Mouse (Mus musculus): Measurements from ENCODE around the gene Ttll10. TPM values are rescaled to one million over a fixed set of nuclear protein-coding genes. Genes with fewer than 3 reads are reported as not detected.

Ttll10 gene
- polyA plus RNA-seq, 1 experiment, result 641 TPM

GRCm38 (mm10) chr4:155991211-155991907 is 67.9 kb downstream of the Ttll10 start:
- Histone ChIP-seq H3K36me3 (ENCODE audit: control insufficient read depth, insufficient read depth, low read length) (no peaks in the 10 kb centered on the region), H3K4me1 (ENCODE audit: control insufficient read depth, insufficient read depth, low read length) (peaks cover 10% of the 10 kb centered on the region), H3K4me3 (ENCODE audit: control insufficient read depth, low read depth, low read length) (peak overlapping the region; percentile 92), H3K27me3 (ENCODE audit: control insufficient read depth, insufficient read depth, low read length) (no peaks in the 10 kb centered on the region), H3K27ac (ENCODE audit: control insufficient read depth, insufficient read depth, low read depth, low read length) (peak overlapping the region; percentile 88; the same call in 1 of the 2 replicates)
- TF ChIP-seq POLR2A (IDR thresholded peaks at IDR 0.05; ENCODE audit: control insufficient read depth, low read depth, low read length) (no peak), CTCF (IDR thresholded peaks at IDR 0.05; ENCODE audit: control insufficient read depth, insufficient read depth, insufficient replicate concordance, low read depth, low read length) (no peak)

Other genes starting within 250 kb of the Ttll10 start
- 35.4 and 38.4 TPM in 2 replicates for gene Ccnl2, start 246.9 kb downstream of the Ttll10 start, polyA plus RNA-seq (2012; rRNA removed)
- 108 and 116 TPM in 2 replicates for gene Aurkaip1, start 228.1 kb downstream of the Ttll10 start, polyA plus RNA-seq (2012; rRNA removed)
- 114 and 149 TPM in 2 replicates for gene Mxra8, start 219.7 kb downstream of the Ttll10 start, polyA plus RNA-seq (2012; rRNA removed)
- 132 and 135 TPM in 2 replicates for gene Dvl1, start 212.0 kb downstream of the Ttll10 start, polyA plus RNA-seq (2012; rRNA removed)
- gene Tas1r3, start 196.1 kb downstream of the Ttll10 start, polyA plus RNA-seq (2012; rRNA removed), result 1.9 and 2.3 TPM in 2 replicates
- 223 and 230 TPM in 2 replicates for gene Cptp, start 190.0 kb downstream of the Ttll10 start, polyA plus RNA-seq (2012; rRNA removed)
- 19.9 and 21.7 TPM in 2 replicates for gene Ints11, start 189.9 kb downstream of the Ttll10 start, polyA plus RNA-seq (2012; rRNA removed)
- gene Pusl1, start 167.6 kb downstream of the Ttll10 start, polyA plus RNA-seq (2012; rRNA removed), result 20.3 and 23.5 TPM in 2 replicates
- gene Acap3, start 167.6 kb downstream of the Ttll10 start, polyA plus RNA-seq (2012; rRNA removed), result 9.0 and 11.3 TPM in 2 replicates
- gene Ube2j2, start 115.6 kb downstream of the Ttll10 start, polyA plus RNA-seq (2012; rRNA removed), result 80.7 and 95.4 TPM in 2 replicates
- gene C1qtnf12, start 97.1 kb downstream of the Ttll10 start, polyA plus RNA-seq (2012; rRNA removed), result 30.7 and 31.6 TPM in 2 replicates
- 2.4 and 2.5 TPM in 2 replicates for gene B3galt6, start 66.8 kb downstream of the Ttll10 start, polyA plus RNA-seq (2012; rRNA removed)
- gene Sdf4, start 66.5 kb downstream of the Ttll10 start, polyA plus RNA-seq (2012; rRNA removed), result 47.6 and 50.5 TPM in 2 replicates
- 2.8 and 3.4 TPM in 2 replicates for gene Tnfrsf4, start 45.6 kb downstream of the Ttll10 start, polyA plus RNA-seq (2012; rRNA removed)
- not detected in 2 replicates for gene Tnfrsf18, start 33.2 kb downstream of the Ttll10 start, polyA plus RNA-seq (2012; rRNA removed)
- gene 9430015G10Rik, start 50.6 kb upstream of the Ttll10 start, polyA plus RNA-seq (2012; rRNA removed), result 104 and 121 TPM in 2 replicates
- gene Rnf223, start 71.1 kb upstream of the Ttll10 start, polyA plus RNA-seq (2012; rRNA removed), result 0.72 and 0.85 TPM in 2 replicates
- gene Agrn, start 138.1 kb upstream of the Ttll10 start, polyA plus RNA-seq (2012; rRNA removed), result 8.8 and 9.4 TPM in 2 replicates
- 0.35 and 0.95 TPM in 2 replicates for gene Isg15, start 141.4 kb upstream of the Ttll10 start, polyA plus RNA-seq (2012; rRNA removed)
- gene AW011738, start 143.9 kb upstream of the Ttll10 start, polyA plus RNA-seq (2012; rRNA removed), result 0.06 and 0.24 TPM in 2 replicates
- not detected in 2 replicates for gene Perm1, start 156.5 kb upstream of the Ttll10 start, polyA plus RNA-seq (2012; rRNA removed)
- gene Plekhn1, start 175.4 kb upstream of the Ttll10 start, polyA plus RNA-seq (2012; rRNA removed), result 40.2 and 42.7 TPM in 2 replicates
- gene Noc2l, start 176.6 kb upstream of the Ttll10 start, polyA plus RNA-seq (2012; rRNA removed), result 13.0 and 13.6 TPM in 2 replicates
- gene Samd11, start 196.2 kb upstream of the Ttll10 start, polyA plus RNA-seq (2012; rRNA removed), result 3.0 and 4.7 TPM in 2 replicates

Data from testis, adult 2 months (tissue).